23 mouse cellular contexts compared by ENCODE assay signal in genomic region chr19:54584687-54585237, GRCm38 (mm10).
A peak's percentile ranks its signal among the peaks of the same experiment; 100 is the strongest.
DNase-seq lines count a peak whose midpoint lies in the region; ATAC-seq and TF ChIP-seq lines count a peak whose summit lies in the region.
"Had no signal": no experiment of that assay in that cellular context is flagged by ENCODE, and none has a peak within 500 bp of the region (broad histone marks: within the 10 kb centered on the region; RNA-seq: fewer than 3 reads in every experiment).

No protein-coding gene starts in this region.

- no peak overlapping the region for H3K9ac ChIP-seq in midbrain, embryonic 13.5 days (replicated peaks)
- H3K9ac ChIP-seq in midbrain, embryonic 11.5 days (ENCODE audit: low read length), result no peak overlapping the region
- H3K9ac ChIP-seq: embryonic facial prominence, embryonic 13.5 days; forebrain, embryonic 12.5 days; heart, embryonic 12.5 days had no signal

- peak; percentile 22 for DNase-seq in heart, adult 11 months
- DNase-seq in heart, embryonic 10.5 days (ENCODE audit: low spot score), result no peak
- no peak for DNase-seq in midbrain, embryonic 11.5 days (ENCODE audit: low spot score, missing footprints)
- DNase-seq in ES-CJ7 (ENCODE audit: low read depth, low spot score), result peak; percentile 4
- peak; percentile 45 for DNase-seq in brain, embryonic 14.5 days (ENCODE audit: low read depth)
- DNase-seq in adrenal gland, postnatal 10 days, result no peak
- no peak for DNase-seq in lung, postnatal 14 days
- DNase-seq: adrenal gland, adult 8-10 months; B cell, adult 2 months; cerebellum, adult 18-20 months; cerebellum, adult 9-11 months; cerebellum, postnatal 36 days; gastrocnemius, postnatal 10 days; heart, adult 2 months had no signal

- 77% methylated on average over 3 of the region's 3 CpGs for WGBS in heart, embryonic 10.5 days
- WGBS in midbrain, embryonic 13.5 days, result 43% methylated on average over 3 of the region's 3 CpGs
- 61% methylated on average over 3 of the region's 3 CpGs for WGBS in midbrain, embryonic 11.5 days

- peak; percentile 73 for ATAC-seq in midbrain, embryonic 13.5 days
- no peak for ATAC-seq in midbrain, embryonic 11.5 days (ENCODE audit: low FRiP score)
- ATAC-seq: CD4-positive, CD25-positive, alpha-beta regulatory T cell, adult 4 months; forebrain, embryonic 16.5 days; hindbrain, embryonic 16.5 days; Patski had no signal

- H3K9me3 ChIP-seq in heart, embryonic 10.5 days, result no peaks in the 10 kb centered on the region
- no peaks in the 10 kb centered on the region for H3K9me3 ChIP-seq in midbrain, embryonic 13.5 days
- H3K9me3 ChIP-seq in midbrain, embryonic 11.5 days (ENCODE audit: control insufficient read depth, low read length), result no peaks in the 10 kb centered on the region
- H3K9me3 ChIP-seq: embryonic facial prominence, embryonic 13.5 days; forebrain, embryonic 12.5 days; heart, embryonic 12.5 days; hindbrain, embryonic 10.5 days had no signal

- H3K4me2 ChIP-seq in midbrain, embryonic 13.5 days (replicated peaks), result no peak overlapping the region
- H3K4me2 ChIP-seq in midbrain, embryonic 11.5 days, result no peak overlapping the region
- H3K4me2 ChIP-seq: embryonic facial prominence, embryonic 13.5 days; forebrain, embryonic 12.5 days; heart, embryonic 12.5 days had no signal

- no peaks in the 10 kb centered on the region for H3K36me3 ChIP-seq in heart, embryonic 10.5 days
- no peaks in the 10 kb centered on the region for H3K36me3 ChIP-seq in midbrain, embryonic 13.5 days
- H3K36me3 ChIP-seq in midbrain, embryonic 11.5 days (ENCODE audit: control insufficient read depth, insufficient read depth, low read length), result no peaks in the 10 kb centered on the region
- H3K36me3 ChIP-seq: embryonic facial prominence, embryonic 13.5 days; forebrain, embryonic 12.5 days; heart, embryonic 12.5 days; hindbrain, embryonic 10.5 days had no signal

- no peak overlapping the region for H3K27ac ChIP-seq in heart, embryonic 10.5 days
- H3K27ac ChIP-seq in midbrain, embryonic 13.5 days, result no peak overlapping the region
- no peak overlapping the region for H3K27ac ChIP-seq in midbrain, embryonic 11.5 days (ENCODE audit: low read depth, low read length)
- H3K27ac ChIP-seq: embryonic facial prominence, embryonic 13.5 days; forebrain, embryonic 12.5 days; heart, adult 2 months; hindbrain, embryonic 10.5 days had no signal

- TF ChIP-seq CTCF in brain, embryonic 14.5 days (IDR thresholded peaks at IDR 0.05; ENCODE audit: borderline replicate concordance, extremely low read depth, insufficient read depth, insufficient read length), result no peak

- no peaks in the 10 kb centered on the region for H3K4me1 ChIP-seq in heart, embryonic 10.5 days
- H3K4me1 ChIP-seq in midbrain, embryonic 13.5 days (replicated peaks), result peaks cover 6% of the 10 kb centered on the region; the same call in 1 of the 2 replicates
- H3K4me1 ChIP-seq in midbrain, embryonic 11.5 days (ENCODE audit: control insufficient read depth, insufficient read depth, low read length), result no peaks in the 10 kb centered on the region
- H3K4me1 ChIP-seq: embryonic facial prominence, embryonic 13.5 days; forebrain, embryonic 12.5 days; heart, embryonic 12.5 days; hindbrain, embryonic 10.5 days had no signal

- TF ChIP-seq POLR2A in brain, embryonic 14.5 days (IDR thresholded peaks at IDR 0.05; ENCODE audit: borderline replicate concordance, extremely low read depth, insufficient read depth, insufficient read length, poor library complexity, severe bottlenecking), result no peak

- H3K27me3 ChIP-seq in heart, embryonic 10.5 days (ENCODE audit: insufficient read depth, poor library complexity, severe bottlenecking), result no peaks in the 10 kb centered on the region
- no peaks in the 10 kb centered on the region for H3K27me3 ChIP-seq in midbrain, embryonic 13.5 days
- H3K27me3 ChIP-seq in midbrain, embryonic 11.5 days (ENCODE audit: control insufficient read depth, insufficient read depth, low read length), result no peaks in the 10 kb centered on the region
- H3K27me3 ChIP-seq: embryonic facial prominence, embryonic 13.5 days; forebrain, embryonic 12.5 days; heart, embryonic 12.5 days had no signal

- H3K4me3 ChIP-seq in heart, embryonic 10.5 days, result no peak overlapping the region
- no peak overlapping the region for H3K4me3 ChIP-seq in midbrain, embryonic 13.5 days (replicated peaks)
- H3K4me3 ChIP-seq in midbrain, embryonic 11.5 days (ENCODE audit: low read depth, low read length), result no peak overlapping the region
- H3K4me3 ChIP-seq: embryonic facial prominence, embryonic 13.5 days; forebrain, embryonic 12.5 days; heart, adult 2 months; heart, embryonic 12.5 days; hindbrain, embryonic 10.5 days had no signal

Comparison
In these comparisons a context has a peak if more than half of its experiments do, and no peak if none do; other contexts are left out.
1. DNase-seq: peak in heart, adult 11 months (single experiment), ES-CJ7 (single experiment) and brain, embryonic 14.5 days (single experiment); none in heart, embryonic 10.5 days (single experiment), midbrain, embryonic 11.5 days (single experiment), adrenal gland, postnatal 10 days (single experiment) and lung, postnatal 14 days (single experiment).